Mouse (Mus musculus): Measurements from ENCODE around the gene Krt16.
A peak's percentile ranks its signal among the peaks of the same experiment; 100 is the strongest.

The Krt16 gene

DNA sequence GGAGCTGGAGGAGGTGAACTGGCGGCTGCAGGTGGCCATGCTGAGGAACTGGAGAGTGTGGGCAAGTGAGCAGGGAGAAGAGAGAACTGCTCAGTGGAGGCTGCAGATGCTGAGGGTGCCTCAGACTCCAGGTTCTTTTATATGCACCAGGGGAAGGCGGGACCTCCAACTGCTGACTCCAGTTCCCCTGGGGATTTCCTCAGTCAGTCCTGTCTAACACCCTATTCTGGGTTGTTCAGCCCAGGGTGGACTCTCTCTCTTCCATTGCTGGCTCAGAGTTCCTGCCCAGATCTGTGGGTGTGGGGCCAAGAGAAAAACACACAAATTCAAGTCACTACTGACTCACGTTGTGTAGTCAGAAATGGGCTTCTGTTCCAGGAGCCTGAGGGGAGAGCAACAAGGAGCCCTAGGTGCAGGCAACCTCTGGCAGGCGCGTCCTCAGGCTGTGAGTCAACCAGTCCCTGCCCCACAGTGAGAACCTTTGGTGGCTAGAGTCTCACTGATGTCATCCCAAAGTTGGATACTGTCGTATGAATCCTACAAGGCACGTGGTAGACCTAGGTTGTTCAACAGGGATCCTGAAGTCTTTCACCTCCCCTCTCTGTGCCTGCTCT is at the start of gene Krt16:
TSS of gene Krt16 (minus strand) at position 51 of the 614 bp plus-strand sequence.
- no peak for DNase-seq (ENCODE audit: low read depth)

DNA sequence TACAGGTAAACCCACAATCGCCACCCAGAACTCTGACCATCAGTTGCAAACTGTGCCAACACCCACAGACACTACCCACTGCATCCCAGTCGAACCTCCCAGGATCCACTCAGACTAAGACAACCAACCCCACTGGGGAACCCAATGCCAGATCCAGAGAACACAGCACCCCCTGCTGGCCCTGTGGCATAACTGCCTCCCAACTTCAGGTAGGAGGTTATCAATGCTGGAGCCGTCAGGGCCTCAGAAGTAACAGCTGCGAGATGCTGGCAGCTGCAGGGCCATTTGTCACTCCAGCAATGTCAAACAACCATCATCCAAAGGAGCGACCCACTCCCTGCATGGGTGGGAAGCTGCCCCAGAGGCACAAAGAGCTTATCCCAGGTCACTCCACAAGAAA is 49.1 kb upstream of the Krt16 start:
- DNase-seq (ENCODE audit: low read depth) = no peak

DNA sequence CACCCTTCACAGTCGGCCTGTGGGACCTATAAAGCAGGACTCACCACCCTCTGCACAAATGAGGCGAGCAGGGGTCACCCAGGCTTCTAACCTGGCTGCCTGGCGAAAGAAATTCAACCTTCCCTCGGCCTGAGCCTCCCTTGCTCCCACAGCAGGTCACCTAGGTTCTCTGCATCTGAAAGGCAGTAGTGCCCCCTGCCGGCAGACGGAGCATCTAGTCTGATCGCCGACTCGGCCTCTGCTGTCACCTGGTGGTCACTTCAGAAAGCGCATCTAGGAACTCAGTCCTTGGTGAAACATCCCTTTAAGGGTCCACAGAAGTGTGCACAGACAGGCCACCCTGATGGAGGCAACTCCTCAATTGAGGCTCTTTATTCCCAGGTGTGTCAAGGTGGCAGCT is 46.6 kb upstream of the Krt16 start:
- peak; percentile 67 for DNase-seq (ENCODE audit: low read depth)

DNA sequence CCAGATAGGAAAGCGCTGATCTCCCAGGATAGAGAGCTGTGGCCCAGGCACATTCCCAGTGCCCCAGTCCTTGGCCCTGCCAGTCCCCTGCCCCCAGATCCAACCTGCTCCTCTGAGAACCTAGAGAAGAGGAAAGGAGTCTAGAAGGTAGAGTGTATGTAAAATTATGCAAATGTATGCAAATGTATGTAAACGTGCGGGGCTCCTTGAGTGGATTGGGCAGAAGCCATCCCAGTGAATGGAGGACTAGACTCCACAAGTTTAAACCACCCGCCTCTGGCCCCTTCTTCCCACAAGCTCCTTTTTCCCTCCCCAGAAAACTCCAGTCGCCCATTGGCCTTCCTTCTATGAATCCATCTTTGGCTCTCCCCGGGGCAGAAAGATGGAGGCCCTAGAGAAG is 44.2 kb upstream of the Krt16 start:
- DNase-seq (ENCODE audit: low read depth) = no peak

DNA sequence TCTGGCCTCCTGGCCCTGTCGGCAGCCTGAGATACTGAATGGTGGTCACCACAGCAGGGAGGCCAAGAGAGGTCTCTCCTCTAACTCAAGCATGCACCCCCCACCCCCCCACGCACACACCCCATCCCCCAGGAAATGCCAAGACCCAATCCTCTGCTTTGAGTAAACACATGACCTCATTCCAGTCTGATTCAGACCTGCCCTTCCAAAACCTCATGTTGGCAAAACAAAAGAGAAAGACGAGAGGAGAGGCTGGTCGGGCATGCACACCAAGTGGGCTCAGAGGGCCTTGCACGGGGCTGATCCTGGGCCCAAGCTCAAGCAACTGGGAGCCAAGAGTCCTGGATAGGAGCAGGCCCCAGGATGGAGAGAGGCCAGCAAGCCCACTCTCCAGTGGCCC is 41.5 kb upstream of the Krt16 start:
- no peak for DNase-seq (ENCODE audit: low read depth)

DNA sequence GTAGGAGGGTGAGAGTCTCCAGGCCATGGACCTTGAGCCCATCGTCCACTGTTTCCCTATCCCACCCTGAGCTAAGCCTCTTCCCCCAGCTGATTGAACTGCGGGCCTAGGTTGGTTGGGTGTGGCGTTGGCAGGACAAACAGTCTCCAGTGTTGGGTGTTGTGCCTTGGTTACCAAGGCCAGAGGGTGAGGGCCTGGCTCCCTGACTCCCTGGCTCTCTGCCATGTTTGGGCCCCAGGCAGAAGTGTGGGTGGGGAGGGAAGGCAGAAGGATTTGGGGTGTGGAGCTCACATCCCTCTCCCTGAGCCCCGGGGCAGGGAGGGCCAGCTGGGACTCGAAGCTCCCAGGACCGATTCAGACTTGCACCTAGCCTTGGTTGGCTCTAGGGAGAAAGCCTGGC is 40.2 kb upstream of the Krt16 start:
- no peak for DNase-seq (ENCODE audit: low read depth)

DNA sequence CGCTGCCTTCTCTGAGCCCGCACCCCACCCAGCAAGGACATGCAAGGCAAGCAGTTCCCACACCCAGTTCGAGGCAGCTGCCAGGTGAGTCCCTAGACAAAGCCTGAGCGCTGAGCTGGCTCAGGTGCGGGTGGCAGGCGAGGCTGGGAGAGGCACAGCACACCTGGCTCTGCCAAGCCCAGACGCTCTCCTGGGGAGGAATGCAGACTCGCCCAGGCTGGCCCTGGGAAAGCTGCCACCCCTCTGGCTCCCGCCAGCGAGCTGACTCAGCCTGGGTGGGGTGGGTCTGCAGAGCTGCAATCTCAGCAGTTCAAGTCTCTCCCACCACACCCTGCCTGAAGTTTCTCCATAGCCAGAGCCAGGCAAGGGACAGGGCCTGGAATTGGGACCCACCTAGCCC is 38.3 kb upstream of the Krt16 start:
- DNase-seq (ENCODE audit: low read depth) = no peak

DNA sequence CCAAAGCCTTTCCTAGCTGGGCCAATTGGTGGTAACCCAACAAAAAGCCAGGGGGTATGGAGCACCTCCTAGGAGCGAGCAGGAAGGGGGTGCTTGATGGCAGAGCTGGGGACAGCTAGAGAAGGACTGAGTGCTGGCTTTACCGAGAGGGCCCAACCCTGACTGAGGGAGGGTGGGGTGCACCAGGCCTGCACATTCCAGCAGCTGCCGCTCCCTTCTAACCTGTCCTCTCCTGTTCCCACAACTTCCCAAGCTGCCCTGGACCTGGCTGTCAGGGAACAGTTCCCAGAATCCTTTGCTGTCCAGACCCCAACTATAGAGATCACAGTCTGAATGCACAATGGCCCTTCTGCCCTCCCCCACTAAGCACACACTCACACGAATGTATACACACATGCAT is 36.3 kb upstream of the Krt16 start:
- no peak for DNase-seq (ENCODE audit: low read depth)

DNA sequence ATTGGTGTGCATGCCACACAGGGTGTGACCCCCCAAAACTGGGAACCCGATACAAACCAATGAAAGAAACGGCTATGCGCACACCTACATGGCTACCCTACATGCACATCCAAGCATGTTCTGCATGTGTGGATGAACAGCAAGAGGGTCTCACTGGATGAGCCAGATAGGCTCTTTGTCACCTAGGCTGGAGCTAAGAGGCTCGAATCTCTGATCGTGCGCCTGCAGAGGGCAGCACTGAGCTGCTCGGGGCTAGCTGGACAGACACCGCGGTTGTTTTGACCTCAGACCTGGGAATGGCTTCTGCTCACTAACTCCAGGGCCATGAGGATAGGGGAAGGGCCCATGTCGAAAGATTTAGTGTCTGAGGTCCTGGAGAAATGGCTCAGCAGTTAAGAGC is 33.8 kb upstream of the Krt16 start:
- DNase-seq (ENCODE audit: low read depth) = peak; percentile 60

DNA sequence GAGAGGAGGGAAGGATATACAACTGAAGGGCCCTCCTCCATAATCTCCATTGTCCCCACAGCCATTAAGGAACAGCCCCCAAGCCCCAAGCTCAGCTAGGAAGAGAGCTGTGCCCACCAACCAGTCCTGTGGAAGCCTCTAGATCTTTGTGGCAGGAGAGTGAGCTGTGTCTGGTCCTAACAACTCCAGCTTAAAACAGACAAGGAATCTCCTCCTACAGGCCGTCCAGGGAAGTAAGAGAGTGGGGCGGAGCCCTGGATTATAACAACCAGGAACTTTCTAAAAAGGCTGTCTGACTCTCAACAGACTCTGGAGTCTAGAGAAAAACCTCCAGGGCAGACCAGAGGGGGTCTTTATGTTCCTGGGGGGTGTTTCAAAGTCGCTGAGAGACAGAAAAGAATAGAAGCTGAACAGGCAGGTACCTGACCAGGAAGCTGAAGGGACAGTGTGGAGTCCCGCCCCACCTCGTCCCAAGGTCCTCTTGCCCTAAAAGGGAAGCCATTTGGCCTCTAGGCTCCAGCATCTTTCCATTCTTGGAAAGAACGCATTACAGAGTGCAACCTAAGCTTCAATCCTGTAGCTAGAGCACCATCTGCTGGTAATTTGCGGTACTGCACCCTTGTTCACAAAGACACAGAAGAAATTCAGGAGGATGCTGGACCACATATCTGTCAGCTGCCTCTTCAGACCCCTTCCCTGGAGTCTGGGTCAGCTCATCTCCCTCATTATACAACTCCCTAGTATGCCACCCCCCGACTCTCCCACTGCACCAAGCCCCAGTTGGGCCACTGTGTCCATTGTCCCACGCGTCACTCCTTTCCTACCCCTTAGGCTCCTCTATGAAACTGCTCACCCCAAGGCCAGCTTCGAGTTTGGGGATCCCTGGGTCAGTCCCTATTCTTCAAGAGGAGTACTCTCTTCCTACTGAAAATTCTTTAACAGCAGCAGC is 33.2 kb upstream of the Krt16 start:
- DNase-seq (ENCODE audit: low read depth) = peak; percentile 66

DNA sequence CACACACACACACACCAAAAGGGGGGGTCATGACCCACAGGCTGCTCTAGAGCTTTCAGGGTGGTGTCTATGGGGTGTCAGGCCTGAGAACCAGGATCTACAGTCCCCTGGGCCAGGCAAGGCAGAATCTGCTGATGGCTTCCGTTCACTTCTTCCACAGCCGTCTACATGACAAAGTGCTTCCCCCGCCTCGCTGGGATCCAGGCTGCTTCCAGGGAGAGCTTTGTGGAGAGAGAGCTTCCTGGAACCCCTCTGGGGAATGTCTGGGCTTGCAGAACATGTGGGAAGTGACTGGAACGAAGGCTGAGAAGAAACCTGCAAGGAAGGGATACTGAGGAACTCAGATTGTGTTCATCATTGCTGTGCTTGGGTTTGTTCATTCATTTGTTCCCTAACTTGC is 30.1 kb upstream of the Krt16 start:
- no peak for DNase-seq (ENCODE audit: low read depth)

DNA sequence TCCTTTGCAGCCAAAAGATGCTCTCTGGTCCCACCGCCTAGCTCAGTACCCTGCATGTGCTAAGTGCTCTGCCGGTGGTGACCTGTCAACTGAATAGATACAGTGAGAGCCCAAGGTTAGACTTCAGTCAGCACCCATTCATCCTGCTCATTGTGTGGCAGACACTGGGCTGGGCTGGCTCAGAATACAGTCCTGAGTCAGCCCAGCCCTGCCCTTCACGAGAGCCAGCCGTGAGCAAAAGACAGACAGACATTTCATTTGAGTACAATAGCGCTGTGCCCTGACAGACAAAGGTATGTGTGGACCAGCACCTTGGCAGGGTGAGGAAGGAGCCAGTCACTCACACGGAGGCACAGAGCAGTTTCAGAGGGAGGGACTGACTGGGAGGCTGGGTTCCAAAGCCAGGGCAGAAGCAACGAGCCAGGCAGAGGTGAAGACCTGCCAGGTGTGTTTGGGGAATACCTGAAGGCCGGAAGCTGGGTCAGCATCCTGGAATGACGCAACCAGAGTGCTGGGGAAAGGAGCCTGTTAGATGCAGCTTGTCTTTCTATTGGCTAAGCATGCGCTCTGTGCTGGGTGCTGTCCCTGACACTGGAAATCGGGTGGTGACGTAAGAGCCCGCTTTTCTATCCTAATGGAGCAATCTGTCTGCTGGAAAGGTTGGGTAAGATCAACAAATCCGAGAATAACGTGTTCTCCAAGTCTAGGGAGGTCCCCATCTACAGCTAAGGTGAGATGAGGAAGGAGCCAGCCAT is 29.2 kb upstream of the Krt16 start:
- DNase-seq (ENCODE audit: low read depth) = no peak

DNA sequence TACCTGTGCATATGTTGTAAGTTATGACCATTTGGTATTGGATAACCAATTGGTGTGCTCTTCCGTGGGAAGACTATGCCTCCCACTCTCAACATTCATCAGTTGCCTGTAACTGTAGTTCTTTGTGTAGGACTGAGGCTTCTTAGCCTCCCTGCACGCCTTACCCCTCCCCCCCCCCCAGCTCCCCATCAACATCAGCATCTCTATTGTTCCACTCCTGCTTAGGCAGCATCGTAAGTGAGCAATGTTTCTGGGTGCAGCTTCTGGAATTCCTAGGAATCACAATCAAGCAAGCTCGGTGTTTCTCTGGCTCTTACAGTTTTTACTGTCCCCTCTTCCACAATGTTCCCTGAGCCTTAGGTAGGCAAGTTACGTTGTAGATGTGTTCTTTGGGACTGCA is 26.8 kb upstream of the Krt16 start:
- no peak for DNase-seq (ENCODE audit: low read depth)

DNA sequence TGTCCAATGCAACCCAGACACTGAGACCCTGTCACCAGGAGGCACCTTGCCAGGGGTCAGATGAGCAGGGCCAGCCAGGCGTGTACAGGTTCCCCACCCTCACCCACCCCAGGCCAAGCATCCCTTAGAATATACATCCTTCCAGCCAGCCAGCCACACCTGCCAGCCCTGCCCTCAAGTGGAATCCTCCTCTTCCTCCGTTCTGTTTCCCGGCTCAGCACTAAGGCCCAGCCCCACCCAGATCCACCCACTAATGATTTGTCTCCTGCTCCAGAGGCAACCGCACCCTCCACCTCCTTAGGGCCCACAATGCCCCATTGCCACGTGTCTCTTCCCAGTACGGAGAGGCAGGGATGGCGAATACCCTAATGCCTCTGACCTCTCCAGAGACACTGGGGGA is 26.0 kb upstream of the Krt16 start:
- no peak for DNase-seq (ENCODE audit: low read depth)

DNA sequence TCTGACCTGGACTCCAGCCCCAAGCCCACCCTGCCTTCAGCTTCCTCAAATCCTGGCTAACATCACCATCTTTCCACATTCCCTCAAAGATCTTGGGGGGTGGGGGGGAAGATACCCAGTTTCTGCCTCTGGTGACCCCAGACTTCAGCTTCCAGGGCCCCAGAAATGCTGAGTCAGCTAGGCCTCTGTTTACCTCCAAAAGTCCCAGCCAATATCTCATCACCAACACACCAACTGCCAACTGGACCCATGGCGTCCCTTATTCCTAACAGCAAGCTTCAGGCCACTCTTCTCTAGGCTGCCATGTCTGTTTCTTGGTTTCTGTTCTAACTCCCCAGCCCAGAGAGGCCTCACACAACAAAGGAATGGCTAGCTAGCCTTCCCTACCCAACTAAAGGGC is 23.2 kb upstream of the Krt16 start:
- DNase-seq (ENCODE audit: low read depth) = no peak

DNA sequence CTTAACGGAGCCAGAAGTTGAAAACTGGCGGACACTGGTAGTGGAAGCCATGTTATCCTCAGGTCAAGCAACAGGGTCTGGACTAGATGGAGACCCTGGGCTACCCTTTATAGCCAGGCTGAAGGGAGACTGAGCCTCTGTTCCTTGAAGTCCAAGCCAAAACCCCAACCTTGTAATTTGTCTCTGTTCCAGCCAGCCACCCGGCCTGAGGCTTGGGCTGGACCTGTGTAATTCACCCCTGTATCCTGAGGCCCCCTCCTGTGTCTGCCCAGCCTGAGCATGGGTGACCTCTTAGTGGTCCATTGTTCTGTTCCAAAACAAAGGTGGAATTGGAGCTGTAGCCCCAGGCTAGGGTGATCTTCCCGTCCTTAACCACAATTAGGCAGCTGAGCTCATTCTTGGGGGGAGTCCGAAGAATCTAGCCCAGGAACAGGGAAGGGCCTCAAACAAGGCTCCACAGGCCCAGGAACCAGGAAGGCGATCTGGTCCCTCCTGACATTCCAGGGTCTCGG is 21.2 kb upstream of the Krt16 start, which contains the start of gene Krt42:
TSS of gene Krt42 (minus strand) at position 51 of the 512 bp plus-strand sequence.
- no peak for DNase-seq (ENCODE audit: low read depth)

DNA sequence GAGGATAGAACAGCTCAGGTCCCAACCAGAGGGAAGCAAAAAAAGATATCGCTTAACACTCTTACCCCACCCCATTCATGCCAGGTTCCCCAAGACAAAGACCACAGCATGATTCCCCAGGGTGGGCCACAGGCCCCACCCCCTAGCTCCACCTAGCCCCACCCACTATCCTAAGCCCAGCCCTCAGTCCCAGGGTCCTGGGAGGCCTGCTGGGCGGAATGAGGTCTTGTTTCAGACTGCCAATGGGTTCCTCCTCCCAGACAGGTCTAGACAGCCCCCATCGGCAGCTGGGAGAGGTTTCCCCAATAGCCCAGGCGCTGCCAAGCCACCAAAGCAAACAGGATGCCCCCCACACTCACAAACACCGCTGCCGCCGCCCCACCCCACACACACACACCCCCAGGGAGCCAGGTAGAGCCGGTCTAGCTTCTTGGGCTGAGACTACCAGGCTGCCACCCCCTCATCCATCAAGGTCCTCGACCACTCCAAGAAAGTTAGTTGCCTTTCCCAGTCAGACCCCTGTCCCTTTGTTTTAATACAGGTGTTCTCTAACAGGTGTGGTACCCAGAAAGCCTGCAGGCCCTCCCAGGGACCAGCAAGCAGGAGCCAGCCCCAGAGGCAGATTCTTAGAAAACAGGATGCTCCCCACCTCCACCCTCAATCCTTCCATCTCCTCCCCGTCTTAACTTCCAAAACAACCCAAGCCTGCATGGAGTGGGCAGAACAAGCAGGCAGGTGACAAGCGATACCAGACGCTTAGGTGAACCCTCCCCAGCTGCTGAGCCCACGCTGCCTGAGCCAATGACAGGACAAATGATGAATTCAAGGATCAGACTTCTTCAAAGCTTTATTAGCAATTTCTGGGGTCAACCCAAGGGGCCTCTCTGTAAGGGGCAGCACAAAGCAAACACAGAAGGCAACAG is 13.6 kb upstream of the Krt16 start:
- no peak for DNase-seq (ENCODE audit: low read depth)

DNA sequence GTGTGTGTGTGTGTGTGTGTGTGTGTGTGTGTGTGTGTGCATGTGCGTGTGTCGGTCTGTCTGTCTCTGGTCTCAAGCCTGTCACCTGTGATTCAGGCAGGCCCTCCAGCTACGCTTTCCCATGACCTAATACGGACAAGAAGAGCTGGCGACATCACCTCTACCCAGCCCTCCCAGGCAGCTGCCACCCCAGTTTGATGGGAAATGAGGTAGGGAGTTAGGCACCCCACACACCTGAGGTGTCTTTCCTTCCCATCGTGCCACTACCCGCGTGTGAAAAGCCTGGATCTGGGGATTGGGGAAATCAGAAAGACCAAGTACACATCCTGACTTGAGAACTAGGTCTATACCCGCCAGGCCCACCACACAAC is 12.5 kb upstream of the Krt16 start:
- DNase-seq (ENCODE audit: low read depth) = no peak

DNA sequence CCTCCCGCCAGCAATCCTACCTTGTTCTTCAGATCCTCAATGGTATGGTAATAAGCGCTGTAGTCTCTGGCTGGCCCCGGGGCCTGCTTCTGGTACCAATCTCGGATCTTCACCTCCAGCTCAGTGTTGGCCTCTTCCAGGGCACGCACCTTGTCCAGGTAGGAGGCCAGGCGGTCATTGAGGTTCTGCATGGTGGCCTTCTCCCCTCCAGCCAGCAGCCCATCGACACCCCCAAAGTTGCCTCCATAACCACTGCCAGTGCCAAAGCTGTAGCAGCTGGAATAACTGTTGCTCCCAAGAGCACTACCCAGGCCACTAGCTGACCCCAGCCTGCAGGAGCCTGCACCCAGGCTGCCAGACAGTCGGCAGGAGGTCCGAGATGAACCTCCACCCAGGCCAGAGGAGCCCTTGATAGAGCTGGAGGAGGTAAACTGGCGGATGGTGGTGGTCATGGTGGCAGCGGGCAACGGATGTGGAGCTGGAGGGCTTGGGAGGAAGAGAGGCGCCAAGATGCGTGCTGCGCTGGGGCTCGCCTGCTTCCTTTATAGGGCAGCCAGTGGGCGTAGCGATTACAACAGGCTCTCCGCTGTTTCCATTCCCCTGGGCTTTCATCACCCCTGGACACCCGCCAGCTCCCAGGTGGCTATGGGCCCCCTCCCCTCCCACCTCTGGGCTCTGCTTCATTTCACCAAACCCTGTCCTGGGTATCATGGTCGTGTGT is 12.0 kb upstream of the Krt16 start, which contains the start of gene Krt17:
TSS of gene Krt17 (minus strand) at position 516 of the 721 bp plus-strand sequence.
- DNase-seq (ENCODE audit: low read depth) = no peak

DNA sequence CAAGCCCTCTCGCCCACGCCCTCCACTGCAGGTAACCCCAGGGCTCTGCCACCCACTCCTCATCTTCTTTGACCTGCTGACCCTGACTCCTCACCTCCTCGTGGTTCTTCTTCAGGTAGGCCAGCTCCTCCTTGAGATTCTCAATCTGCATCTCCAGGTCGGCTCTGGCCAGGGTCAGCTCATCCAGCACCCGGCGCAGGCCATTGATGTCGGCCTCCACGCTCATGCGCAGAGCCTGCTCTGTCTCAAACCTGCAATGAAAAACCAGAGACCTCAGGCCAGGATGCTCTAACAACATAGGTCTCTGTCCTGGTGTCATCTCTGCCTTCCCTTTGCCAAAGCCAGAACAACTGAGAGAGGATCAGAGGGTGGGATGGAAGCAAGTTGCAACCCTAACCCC is 10.4 kb upstream of the Krt16 start:
- DNase-seq (ENCODE audit: low read depth) = no peak

DNA sequence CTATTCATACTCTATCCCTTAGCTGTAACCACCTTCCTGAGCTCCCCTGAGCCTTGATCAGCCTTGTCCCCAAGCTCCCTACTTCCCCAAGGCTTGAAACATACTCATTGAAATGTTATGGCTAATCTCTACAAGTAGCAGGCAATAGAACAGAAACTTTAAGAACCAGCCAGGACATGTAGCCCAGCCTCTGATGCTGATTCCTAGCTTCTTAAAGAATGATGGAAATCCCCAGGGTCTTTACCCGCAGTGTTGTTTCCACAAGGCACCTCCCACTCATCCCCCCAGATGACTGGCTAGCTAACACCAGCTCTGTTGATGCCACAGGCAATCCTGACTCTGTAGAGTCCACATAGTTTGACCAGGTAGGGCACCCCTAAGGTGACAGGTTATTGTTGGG is 9.3 kb upstream of the Krt16 start:
- no peak for DNase-seq (ENCODE audit: low read depth)

Data from c-Kit-positive CD71-positive TER-119-negative erythroid progenitor cells, embryonic 14.5 days (primary cell).